Mouse (Mus musculus): ENCODE results near the gene Olah.

Olah gene

DNA sequence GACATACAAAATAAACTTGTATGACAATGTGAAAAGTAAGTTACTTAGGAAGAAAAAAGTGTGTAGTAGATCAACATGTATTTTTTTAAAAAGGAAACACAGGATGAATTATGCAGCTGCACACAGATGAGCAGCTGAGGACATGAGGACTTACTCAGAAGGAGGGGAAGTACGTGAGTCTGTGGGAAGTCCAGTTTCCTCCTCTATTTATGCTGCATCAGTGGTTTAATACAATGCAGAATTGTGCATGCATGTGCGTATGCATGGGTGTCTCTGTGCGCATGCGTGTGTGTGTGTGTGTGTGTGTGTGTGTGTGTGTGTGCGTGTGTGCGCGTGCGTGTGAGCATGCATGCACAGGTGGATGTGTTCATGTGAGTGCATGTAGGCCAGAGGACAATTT, 41.2 kb downstream of the Olah start:
- in situ Hi-C loops (cut with MboI, MseI) = no loop called here

DNA sequence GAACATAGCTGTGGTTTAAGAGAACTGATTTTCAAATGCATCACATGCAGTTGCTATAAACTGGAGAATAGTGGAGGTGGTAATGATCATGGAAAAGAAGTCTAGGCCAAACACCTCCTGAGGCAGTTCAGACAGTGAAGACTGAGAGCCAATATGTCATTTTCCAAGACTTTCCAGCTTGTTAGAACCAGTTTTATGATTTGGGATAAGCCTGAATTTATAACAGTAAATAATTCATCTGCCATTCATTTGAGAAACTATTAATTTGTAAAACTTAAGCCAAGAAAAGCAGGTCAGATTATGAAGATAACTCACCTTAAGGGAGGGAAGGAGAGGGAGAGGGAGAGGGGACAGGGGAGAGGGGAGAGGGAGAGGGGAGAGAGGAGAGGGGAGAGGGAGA, 43.9 kb downstream of the Olah start:
- in situ Hi-C loops (cut with MboI, MseI) = no loop called here

DNA sequence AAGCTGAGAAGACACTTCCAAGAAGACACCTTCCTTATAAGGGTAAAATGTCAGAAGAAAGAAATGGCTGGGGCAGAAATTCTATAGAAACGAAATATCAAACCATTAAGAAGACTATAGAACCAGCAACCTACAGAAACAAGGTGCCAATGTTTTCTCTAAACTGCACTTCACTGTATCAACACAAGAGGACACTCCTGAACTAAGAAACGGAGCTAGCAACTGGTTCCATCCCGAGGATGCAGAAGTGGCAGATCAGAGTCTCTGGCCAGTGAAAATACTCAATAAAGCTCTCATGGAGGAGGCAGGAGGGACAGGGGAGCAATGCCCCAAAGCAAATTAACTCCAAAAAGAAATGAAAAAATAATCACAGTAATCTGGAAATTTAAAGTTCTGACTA, 48.1 kb downstream of the Olah start:
- in situ Hi-C loops (cut with MboI, MseI) = loop anchor here (10.0 kb wide), 4 partner anchors 56 to 1056 kb away; no protein-coding TSS in a partner anchor

DNA sequence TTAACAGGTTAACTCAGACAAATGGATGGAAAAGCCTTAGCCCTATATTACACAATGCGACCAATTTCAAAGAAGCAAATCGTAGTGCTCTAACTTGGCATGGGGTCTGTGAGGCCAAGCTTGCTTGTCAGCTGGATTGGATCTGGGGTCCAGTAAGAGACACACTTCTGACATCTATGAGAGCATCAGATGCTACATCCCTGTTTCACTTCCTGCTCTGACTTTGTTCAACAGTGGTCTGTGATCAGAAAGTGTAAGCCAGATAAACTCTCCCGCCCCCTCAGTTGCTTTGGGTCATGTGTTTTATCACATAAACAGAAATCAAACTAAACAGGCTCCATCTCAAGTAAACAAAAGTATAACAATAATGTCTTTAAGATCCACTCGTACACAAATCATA, 48.6 kb downstream of the Olah start:
- in situ Hi-C loops (cut with MboI, MseI) = loop anchor here (10.0 kb wide), 4 partner anchors 56 to 1056 kb away; no protein-coding TSS in a partner anchor

DNA sequence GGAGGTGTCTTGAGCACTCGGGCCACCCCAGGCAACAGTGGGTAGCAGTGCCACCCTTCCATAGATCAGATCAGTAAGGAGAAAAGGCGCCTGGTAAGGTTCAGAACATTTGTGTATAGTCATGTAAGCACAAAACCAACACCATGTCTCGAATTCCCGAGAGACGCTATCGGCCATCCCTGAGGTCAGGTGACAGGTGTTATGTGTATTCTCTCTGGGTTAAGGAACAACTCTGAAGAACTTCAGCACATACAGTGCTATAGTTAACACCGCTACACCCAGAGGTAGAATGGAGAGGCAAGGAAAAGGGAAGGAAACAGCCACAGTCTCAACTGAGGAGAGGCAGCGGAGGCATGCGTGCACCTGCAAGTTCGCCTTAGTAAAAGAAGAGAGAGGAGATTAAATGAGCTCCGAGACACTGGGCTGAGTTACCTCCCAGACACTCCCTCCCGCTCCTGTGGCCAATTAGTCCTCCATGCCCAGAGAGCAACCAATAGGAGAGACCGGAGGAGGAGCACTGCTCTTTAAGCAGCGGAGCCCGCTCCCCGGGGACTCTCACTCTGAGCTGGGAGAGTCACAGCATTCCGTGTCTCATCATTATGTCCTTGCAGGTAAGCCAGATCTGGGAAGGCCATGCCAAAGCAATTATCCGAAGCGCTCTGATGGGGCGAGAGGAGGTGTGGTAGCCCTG, 61.3 kb downstream of the Olah start, which contains the start of gene Acbd7:
TSS of gene Acbd7 (plus strand) at position 558 of the 691 bp plus-strand sequence.
- in situ Hi-C loops (cut with MboI, MseI) = loop anchor here (10.0 kb wide), 3 partner anchors 319 to 1549 kb away; partner anchors contain the start of gene Sephs1 (in 1 of the 2)

DNA sequence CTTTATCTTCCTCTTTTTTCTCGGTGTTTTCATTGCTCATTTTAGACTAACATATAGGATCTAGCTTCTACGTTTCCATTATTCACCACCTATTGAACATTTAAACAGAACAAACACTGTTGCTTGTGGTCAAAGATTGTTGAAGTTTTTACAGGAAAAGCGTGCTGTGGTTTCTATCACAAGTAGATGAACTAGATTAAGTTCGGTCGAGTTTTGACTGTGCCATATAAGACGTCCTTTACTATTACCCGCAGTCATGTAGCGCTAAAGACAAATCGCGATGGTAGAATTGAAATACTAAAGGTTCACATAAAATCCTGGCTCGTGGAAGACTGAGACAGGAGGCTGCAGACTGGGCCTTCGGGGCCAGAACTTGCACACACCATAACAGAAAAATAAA, 63.2 kb downstream of the Olah start:
- in situ Hi-C loops (cut with MboI, MseI) = loop anchor here (10.0 kb wide), 3 partner anchors 321 to 1551 kb away; partner anchors contain the start of gene Sephs1 (in 1 of the 2)

DNA sequence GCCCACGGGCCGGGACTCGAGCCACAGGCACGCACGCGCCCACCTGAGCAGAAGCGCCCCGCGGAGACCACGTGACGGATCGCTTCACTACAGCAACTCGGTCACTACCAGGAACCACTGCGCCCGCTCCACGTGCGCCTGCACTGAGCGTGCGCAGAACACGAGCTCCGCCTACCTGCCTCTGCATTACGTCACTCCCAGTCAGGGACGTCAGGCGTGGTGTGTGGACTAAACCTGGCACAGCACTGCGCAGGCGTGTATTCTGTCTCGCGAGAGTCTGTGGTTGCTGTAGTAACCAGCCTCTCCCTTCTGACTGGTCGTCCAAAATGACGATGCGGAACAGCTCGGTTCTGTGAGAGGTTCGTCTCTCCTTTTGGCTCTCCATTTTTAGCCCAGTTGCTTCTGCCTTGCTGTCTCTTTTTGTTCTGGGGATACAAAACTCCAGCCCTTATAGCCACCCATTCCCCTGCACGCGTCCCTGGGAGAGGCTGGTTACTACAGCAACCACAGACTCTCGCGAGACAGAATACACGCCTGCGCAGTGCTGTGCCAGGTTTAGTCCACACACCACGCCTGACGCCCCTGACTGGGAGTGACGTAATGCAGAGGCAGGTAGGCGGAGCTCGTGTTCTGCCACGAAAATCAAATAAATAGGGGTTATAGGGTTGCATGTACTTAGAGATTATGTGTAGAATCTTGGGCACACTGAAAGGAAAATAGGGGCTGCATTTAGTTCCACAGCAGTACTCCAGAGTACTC, 64.3 kb downstream of the Olah start, which contains the start of gene Rpp38:
TSS of gene Rpp38 (minus strand) at position 160 of the 759 bp plus-strand sequence.
- in situ Hi-C loops (cut with MboI, MseI) = loop anchor here (10.0 kb wide), 3 partner anchors 322 to 1552 kb away; partner anchors contain the start of gene Sephs1 (in 1 of the 2)

DNA sequence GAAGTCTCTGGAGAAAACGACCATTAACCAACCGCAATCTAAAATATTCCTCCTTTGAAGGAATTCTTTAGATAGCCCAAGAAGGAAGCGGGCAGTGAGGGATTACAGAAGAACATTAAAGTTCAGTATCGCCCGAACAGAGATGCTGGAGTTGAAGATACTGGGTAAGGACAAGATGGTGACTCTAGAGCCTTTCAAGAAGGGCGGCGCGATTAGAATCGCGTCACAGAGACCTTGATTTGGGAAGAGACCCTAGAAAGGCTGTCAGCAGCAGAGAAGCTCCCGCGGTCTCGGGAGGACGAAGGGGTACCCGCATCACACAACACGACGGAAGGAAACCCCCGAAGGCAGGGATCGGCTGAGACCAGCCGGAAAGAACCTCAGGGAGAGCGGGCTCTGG, 65.0 kb downstream of the Olah start:
- in situ Hi-C loops (cut with MboI, MseI) = loop anchor here (10.0 kb wide), 3 partner anchors 323 to 1553 kb away; partner anchors contain the start of gene Sephs1 (in 1 of the 2)

DNA sequence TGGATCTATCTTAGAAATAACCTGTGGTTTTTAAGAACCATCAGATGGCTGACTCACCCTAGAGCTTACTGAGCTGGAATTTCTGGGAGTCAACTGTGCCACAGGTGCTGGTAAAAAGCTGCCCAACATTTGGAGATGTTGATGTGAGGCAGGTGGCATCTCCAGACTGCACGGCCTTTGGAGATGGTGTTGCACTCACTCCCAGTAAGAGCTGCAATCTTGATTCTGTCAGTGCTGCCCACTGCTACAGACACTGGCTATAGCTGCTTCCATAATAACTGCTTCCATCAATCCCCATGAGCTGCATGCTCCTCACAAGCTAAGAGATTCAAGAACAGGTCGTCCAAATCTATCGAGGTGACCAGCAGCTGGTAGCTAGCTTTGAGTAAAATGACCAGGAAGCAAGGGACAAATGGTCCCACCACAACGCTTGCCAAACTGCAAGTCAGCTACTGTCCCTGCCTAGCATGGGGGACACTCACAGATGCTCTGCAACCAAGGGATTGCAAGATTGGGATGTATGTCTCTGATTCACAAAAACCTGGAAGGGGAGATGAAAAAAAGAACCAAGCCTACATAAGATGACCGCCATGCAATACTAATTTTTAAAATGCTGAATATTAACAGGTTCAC, 65.8 kb downstream of the Olah start:
- in situ Hi-C loops (cut with MboI, MseI) = loop anchor here (10.0 kb wide), 3 partner anchors 324 to 1554 kb away; partner anchors contain the start of gene Sephs1 (in 1 of the 2)

DNA sequence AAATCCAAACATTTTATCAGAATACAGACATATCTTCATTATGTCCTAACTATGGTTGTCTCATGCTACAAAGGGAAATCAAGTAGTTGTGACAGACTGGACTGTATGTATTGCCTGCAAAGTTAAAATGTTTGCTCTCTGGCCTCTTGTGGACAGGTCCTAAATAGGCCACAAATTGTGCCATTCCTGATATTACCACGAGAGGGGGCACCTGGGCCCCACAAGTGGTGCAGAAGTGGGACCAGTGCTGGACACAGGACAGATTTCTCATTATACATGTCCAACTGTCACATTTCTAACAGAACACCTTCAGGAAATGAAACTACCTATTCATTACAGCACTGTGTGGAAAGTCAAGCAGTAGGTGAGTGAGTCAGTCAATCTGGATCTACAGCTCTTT, 69.7 kb downstream of the Olah start:
- in situ Hi-C loops (cut with MboI, MseI) = loop anchor here in 1 of 2 experiments (5.0 kb wide), 1 partner anchor 35 kb away; no protein-coding TSS in a partner anchor

DNA sequence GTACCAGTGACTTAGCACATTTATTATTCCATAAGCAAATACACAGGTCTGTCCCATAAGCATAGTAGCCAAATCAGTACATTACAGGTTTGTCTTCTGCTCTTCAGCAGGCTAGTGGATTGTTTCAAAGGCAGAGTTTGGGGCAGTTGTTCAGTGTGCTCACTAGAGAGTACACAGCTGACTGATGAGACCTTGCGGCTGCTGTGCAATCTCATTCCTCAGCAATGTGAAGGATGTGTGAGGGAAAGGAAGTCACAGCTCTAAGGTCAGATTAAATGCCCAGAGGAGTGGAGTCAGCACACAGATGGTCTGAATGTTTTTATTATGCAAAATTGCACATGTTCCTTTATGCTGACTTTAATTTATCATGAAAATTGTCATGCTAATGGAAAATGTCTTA, 70.5 kb downstream of the Olah start:
- in situ Hi-C loops (cut with MboI, MseI) = loop anchor here in 1 of 2 experiments (5.0 kb wide), 1 partner anchor 34 kb away; no protein-coding TSS in a partner anchor

DNA sequence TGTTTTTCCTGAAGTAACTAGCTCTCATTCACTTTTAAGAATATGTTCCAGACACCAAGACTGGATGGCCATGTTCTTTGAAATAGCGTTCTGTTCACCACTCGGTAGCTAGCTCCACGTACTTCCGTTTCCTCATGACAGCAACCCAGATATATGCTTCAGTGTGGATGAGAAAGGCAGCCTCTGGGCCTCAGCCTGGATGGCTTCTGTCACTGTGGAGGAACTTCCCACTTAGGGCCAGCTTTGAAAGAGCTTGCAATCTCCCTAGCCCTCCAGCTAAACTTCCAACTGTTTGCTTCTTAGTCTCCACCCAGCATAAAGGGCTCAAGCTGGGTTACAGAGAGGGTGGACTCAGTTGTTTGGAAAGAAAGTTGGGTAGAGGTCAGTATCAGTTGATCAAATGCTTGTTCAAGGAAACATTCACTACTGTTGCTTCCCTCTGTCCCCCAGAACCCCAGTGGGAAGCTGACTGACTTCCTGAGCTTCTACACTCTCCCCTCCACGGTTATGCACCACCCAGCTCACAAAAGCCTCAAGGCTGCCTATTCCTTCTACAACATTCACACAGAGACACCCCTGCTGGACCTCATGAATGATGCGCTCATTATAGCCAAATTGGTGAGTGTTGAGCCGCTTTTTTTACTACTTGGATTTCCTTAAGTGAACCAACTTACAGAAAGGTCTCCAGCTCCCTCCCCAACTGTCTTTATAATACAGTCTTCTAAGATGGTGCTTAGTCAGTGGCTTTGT, 72.5 kb downstream of the Olah start:
- in situ Hi-C loops (cut with MboI, MseI) = loop anchor here (5.0 to 25.0 kb wide), 3 partner anchors 32 to 1688 kb away; partner anchors contain the start of gene Mcm10 (in 1 of the 2)

DNA sequence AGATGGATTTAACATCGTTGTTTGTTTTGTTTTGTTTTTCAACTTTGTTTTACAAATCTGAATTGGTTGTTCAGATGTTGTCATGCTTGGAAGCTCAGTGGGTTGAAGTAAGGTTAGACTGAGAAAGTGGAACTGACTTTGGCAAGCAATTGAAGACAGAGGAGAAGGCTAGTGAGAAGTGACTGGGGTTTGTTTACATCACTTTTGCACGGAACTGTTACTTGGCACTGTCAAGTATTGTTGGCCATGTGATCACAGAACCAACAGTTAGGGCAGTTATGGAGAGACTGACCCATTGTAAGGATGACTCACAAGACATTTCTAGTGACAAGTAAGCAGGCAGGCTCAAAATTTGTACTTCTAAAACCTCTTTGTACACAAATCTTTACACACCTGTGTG, 73.9 kb downstream of the Olah start:
- in situ Hi-C loops (cut with MboI, MseI) = loop anchor here in 1 of 2 experiments (5.0 to 25.0 kb wide), 2 partner anchors 36 to 1689 kb away; partner anchors contain the start of gene Mcm10

DNA sequence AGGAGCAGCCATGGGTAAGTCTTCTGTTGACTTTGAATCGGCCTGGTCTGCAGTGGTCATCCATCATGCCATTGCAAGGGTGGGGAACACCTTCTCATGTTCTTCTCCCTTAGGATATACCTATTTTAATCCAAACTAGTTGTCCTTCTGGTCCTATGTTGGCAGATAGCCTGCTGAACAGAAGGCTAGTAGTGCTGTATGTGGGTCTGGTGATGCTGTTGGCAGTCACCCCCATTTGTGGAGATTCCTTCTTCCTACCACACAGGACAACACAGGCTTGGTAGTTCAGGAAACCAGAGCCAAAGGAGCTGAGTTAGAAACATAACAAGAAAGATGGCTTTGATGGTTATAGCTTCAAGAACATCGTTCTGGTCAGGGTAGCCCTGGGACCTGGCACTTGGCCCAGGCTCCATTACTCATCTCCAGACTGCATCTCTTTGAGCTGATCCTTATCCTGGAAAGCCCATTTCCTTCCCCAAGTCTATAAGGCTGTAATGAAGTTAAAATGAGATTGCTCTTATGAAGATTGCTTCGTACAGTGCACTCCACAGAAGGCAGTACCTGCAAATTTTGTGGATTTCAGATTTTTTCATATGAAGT, 91.5 kb downstream of the Olah start:
- in situ Hi-C loops (cut with MboI, MseI) = loop anchor here in 1 of 2 experiments (25.0 kb wide), 1 partner anchor 1707 kb away; the partner anchor contains the start of gene Mcm10

DNA sequence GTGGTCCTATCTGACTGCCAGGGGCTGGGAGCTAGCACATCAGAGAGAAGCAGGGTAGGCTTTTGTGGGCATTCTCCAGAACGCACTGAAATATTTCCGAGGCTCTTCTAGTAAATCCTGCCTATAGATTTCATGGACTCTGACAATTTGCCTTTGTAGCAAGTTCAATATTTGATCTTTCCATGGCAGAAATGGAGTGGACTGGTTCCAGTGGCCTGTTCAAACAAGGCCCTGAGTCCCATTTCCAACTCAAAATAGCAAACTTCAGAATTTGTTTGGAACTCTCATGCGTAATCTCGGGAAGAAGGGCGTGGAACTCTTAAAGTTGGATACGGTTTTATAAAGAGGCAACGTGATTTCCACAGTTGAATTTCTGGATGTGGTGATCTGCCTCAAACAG, 101.2 kb downstream of the Olah start:
- in situ Hi-C loops (cut with MboI, MseI) = no loop called here

DNA sequence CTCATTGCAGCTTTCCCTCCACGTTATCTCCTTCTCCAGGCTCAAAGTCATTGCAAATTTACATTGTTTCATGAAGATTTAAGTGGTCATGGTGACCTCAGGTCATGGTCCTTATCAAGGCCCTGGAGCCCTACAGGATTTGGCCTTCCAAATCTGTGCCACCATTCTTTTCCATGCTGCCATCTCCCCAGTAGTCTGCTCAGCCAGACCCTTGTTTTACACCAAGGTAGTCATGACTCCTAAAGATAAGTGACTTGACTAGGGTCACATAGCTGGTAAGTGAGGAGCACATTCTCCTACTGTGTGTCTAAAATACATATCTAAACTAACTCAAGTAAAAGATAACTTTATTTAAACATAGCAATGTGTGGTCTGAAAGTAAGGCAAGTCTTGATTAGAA, 104.8 kb downstream of the Olah start:
- in situ Hi-C loops (cut with MboI, MseI) = loop anchor here in 1 of 2 experiments (5.0 kb wide), 1 partner anchor 35 kb away; no protein-coding TSS in a partner anchor
